Comparison of ENCODE assay signal across 11 mouse cellular contexts in the genomic region with DNA sequence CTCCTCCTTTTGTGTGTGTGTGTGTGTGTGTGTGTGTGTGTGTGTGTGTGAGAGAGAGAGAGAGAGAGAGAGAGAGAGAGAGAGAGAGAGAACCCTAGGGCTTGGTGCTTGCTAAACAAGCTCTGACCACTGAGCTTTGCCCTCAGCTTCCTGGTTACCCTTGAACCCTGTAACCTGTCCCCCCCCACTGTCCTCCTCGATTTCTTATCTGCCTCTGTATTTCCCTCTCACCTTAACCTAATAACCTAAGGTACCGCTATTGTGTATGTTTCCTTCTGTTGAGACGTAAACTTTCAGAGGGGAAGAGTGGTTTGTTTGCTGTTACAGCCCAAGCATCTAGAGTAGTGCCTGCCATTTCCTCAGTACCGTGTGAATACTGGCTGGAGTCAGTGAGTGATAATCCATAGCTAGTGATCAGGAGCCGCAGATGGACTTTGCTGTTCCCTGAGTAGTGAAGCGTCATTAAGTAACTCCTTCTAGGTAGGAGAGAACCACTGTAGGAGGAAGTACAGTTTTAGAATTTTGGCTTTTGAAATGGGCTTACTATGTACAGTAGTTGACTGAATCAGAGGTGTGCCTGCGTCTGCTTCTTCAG. TPM values are rescaled to one million over a fixed set of nuclear protein-coding genes. Genes with fewer than 3 reads are reported as not detected.
"Had no signal": no experiment of that assay in that cellular context is flagged by ENCODE, and none has a peak within 500 bp of the region (broad histone marks: within the 10 kb centered on the region; RNA-seq: fewer than 3 reads in every experiment).

No protein-coding gene starts in this region.

- H3K9ac ChIP-seq: limb, embryonic 13.5 days; midbrain, embryonic 12.5 days; neural tube, embryonic 13.5 days had no signal

- H3K27me3 ChIP-seq: limb, embryonic 13.5 days; midbrain, embryonic 12.5 days; neural tube, embryonic 13.5 days had no signal

- H3K27ac ChIP-seq: limb, embryonic 13.5 days; midbrain, embryonic 12.5 days; neural tube, embryonic 13.5 days had no signal

- ATAC-seq: inflammation-experienced regulatory T-cells, adult 6 months; midbrain, embryonic 16.5 days had no signal

- H3K9me3 ChIP-seq: limb, embryonic 13.5 days; midbrain, embryonic 12.5 days; neural tube, embryonic 13.5 days had no signal

- H3K4me2 ChIP-seq: limb, embryonic 13.5 days; midbrain, embryonic 12.5 days; neural tube, embryonic 13.5 days had no signal

- DNase-seq: kidney, postnatal 10 days; left cerebral cortex, postnatal 4 days; lung, adult 18-20 months; right cerebral cortex, postnatal 14 days; thymus, postnatal 4 days had no signal

- H3K4me3 ChIP-seq: limb, embryonic 13.5 days; midbrain, embryonic 12.5 days; neural tube, embryonic 13.5 days had no signal

RNA-seq across cellular contexts. Expression of a gene that starts 23.3 kb away (rescaled TPM):
- total RNA-seq: megakaryocyte-erythroid progenitor cell, adult 5-6 weeks had no signal
